In genomic region chr15:94657882-94658281, GRCm38 (mm10) we compare ENCODE assay signal across 26 mouse cellular contexts. TPM values are rescaled to one million over a fixed set of nuclear protein-coding genes. Genes with fewer than 3 reads are reported as not detected.
DNase-seq lines count a peak whose midpoint lies in the region; ATAC-seq and TF ChIP-seq lines count a peak whose summit lies in the region.
"Had no signal": no experiment of that assay in that cellular context is flagged by ENCODE, and none has a peak within 500 bp of the region (broad histone marks: within the 10 kb centered on the region; RNA-seq: fewer than 3 reads in every experiment).

No protein-coding gene starts in this region.

- ATAC-seq in limb, embryonic 12.5 days (ENCODE audit: insufficient number of reproducible peaks, insufficient read depth, low FRiP score, low TSS enrichment, low read depth) = no peak
- no peak for ATAC-seq in embryonic facial prominence, embryonic 13.5 days (ENCODE audit: insufficient number of reproducible peaks, insufficient read depth, low FRiP score, low TSS enrichment, low read depth)
- ATAC-seq in embryonic facial prominence, embryonic 15.5 days (ENCODE audit: insufficient number of reproducible peaks, low FRiP score, low TSS enrichment, low read depth) = peak; percentile 32; the same call in 1 of the 2 replicates
- no peak for ATAC-seq in midbrain, postnatal 0 days (ENCODE audit: low FRiP score)
- ATAC-seq: activated CD4-positive, CD25-positive, alpha-beta regulatory T cell, adult 4 months; CD4-positive, CD25-positive, alpha-beta regulatory T cell, adult 4 months; forebrain, embryonic 13.5 days; forebrain, embryonic 15.5 days; forebrain, postnatal 0 days; Patski had no signal

- no peak for TF ChIP-seq CTCF in midbrain, postnatal 0 days (IDR thresholded peaks at IDR 0.05)

- no peak overlapping the region for H3K4me2 ChIP-seq in limb, embryonic 12.5 days
- 0 out of 2 replicates have a peak overlapping the region, but pooled peaks have one; percentile 5 for H3K4me2 ChIP-seq in embryonic facial prominence, embryonic 13.5 days
- H3K4me2 ChIP-seq in embryonic facial prominence, embryonic 15.5 days (replicated peaks) = no peak overlapping the region
- H3K4me2 ChIP-seq in midbrain, postnatal 0 days (ENCODE audit: low read depth, low read length, poor library complexity, severe bottlenecking) = no peak overlapping the region
- H3K4me2 ChIP-seq: forebrain, embryonic 13.5 days; forebrain, embryonic 15.5 days had no signal

- peaks cover 49% of the 10 kb centered on the region for H3K4me1 ChIP-seq in limb, embryonic 12.5 days (replicated peaks)
- peaks cover 39% of the 10 kb centered on the region for H3K4me1 ChIP-seq in limb, embryonic 10.5 days
- H3K4me1 ChIP-seq in embryonic facial prominence, embryonic 10.5 days = peaks cover 35% of the 10 kb centered on the region
- peaks cover 44% of the 10 kb centered on the region for H3K4me1 ChIP-seq in embryonic facial prominence, embryonic 13.5 days
- peaks cover 32% of the 10 kb centered on the region for H3K4me1 ChIP-seq in embryonic facial prominence, embryonic 15.5 days
- no peaks in the 10 kb centered on the region for H3K4me1 ChIP-seq in midbrain, postnatal 0 days (ENCODE audit: insufficient read depth, low read length)

- no peaks in the 10 kb centered on the region for H3K36me3 ChIP-seq in limb, embryonic 12.5 days
- H3K36me3 ChIP-seq in limb, embryonic 10.5 days = no peaks in the 10 kb centered on the region
- H3K36me3 ChIP-seq in embryonic facial prominence, embryonic 10.5 days (replicated peaks) = no peaks in the 10 kb centered on the region
- H3K36me3 ChIP-seq in embryonic facial prominence, embryonic 13.5 days = no peaks in the 10 kb centered on the region
- H3K36me3 ChIP-seq in embryonic facial prominence, embryonic 15.5 days = no peaks in the 10 kb centered on the region
- no peaks in the 10 kb centered on the region for H3K36me3 ChIP-seq in midbrain, postnatal 0 days (ENCODE audit: insufficient read depth, low read length)
- H3K36me3 ChIP-seq: forebrain, embryonic 15.5 days; G1E had no signal

- H3K27me3 ChIP-seq in limb, embryonic 12.5 days = no peaks in the 10 kb centered on the region; the same call in 1 of the 2 replicates
- H3K27me3 ChIP-seq in limb, embryonic 10.5 days (ENCODE audit: low read depth, poor library complexity, severe bottlenecking) = no peaks in the 10 kb centered on the region
- H3K27me3 ChIP-seq in embryonic facial prominence, embryonic 10.5 days (replicated peaks; ENCODE audit: low read depth, poor library complexity, severe bottlenecking) = no peaks in the 10 kb centered on the region; the same call in 1 of the 2 replicates
- H3K27me3 ChIP-seq in embryonic facial prominence, embryonic 13.5 days = no peaks in the 10 kb centered on the region
- H3K27me3 ChIP-seq in embryonic facial prominence, embryonic 15.5 days = no peaks in the 10 kb centered on the region
- H3K27me3 ChIP-seq in midbrain, postnatal 0 days (ENCODE audit: insufficient read depth, low read length) = no peaks in the 10 kb centered on the region
- H3K27me3 ChIP-seq: CH12.LX, Patski had no signal

- H3K9me3 ChIP-seq in limb, embryonic 12.5 days = no peaks in the 10 kb centered on the region
- H3K9me3 ChIP-seq in limb, embryonic 10.5 days (replicated peaks) = no peaks in the 10 kb centered on the region
- no peaks in the 10 kb centered on the region for H3K9me3 ChIP-seq in embryonic facial prominence, embryonic 10.5 days
- H3K9me3 ChIP-seq in embryonic facial prominence, embryonic 13.5 days = no peaks in the 10 kb centered on the region
- no peaks in the 10 kb centered on the region for H3K9me3 ChIP-seq in embryonic facial prominence, embryonic 15.5 days (replicated peaks)
- H3K9me3 ChIP-seq in midbrain, postnatal 0 days (ENCODE audit: low read length) = no peaks in the 10 kb centered on the region
- H3K9me3 ChIP-seq: forebrain, embryonic 13.5 days; forebrain, embryonic 15.5 days had no signal

- WGBS in limb, embryonic 12.5 days = 41% methylated on average over 6 of the region's 6 CpGs
- WGBS in limb, embryonic 10.5 days = 72% methylated on average over 6 of the region's 6 CpGs
- WGBS in embryonic facial prominence, embryonic 10.5 days = 58% methylated on average over 6 of the region's 6 CpGs
- 23% methylated on average over 6 of the region's 6 CpGs for WGBS in embryonic facial prominence, embryonic 13.5 days
- WGBS in embryonic facial prominence, embryonic 15.5 days = 28% methylated on average over 6 of the region's 6 CpGs
- WGBS in midbrain, postnatal 0 days = 59% methylated on average over 6 of the region's 6 CpGs

- peak overlapping the region; percentile 80; the same call in 1 of the 2 replicates for H3K27ac ChIP-seq in limb, embryonic 12.5 days
- H3K27ac ChIP-seq in limb, embryonic 10.5 days = no peak overlapping the region; the same call in 1 of the 2 replicates
- H3K27ac ChIP-seq in embryonic facial prominence, embryonic 10.5 days (replicated peaks) = peak overlapping the region; percentile 74; the same call in 1 of the 2 replicates
- peak overlapping the region; percentile 84; the same call in 1 of the 2 replicates for H3K27ac ChIP-seq in embryonic facial prominence, embryonic 13.5 days
- peak overlapping the region; percentile 65; the same call in 1 of the 2 replicates for H3K27ac ChIP-seq in embryonic facial prominence, embryonic 15.5 days (replicated peaks)
- H3K27ac ChIP-seq in midbrain, postnatal 0 days (ENCODE audit: low read depth, low read length) = no peak overlapping the region
- H3K27ac ChIP-seq: forebrain, embryonic 13.5 days; forebrain, embryonic 15.5 days had no signal

- no peak overlapping the region for H3K9ac ChIP-seq in limb, embryonic 12.5 days (replicated peaks)
- H3K9ac ChIP-seq in embryonic facial prominence, embryonic 13.5 days = no peak overlapping the region
- no peak overlapping the region for H3K9ac ChIP-seq in embryonic facial prominence, embryonic 15.5 days
- H3K9ac ChIP-seq in midbrain, postnatal 0 days (replicated peaks; ENCODE audit: low read length, poor library complexity, severe bottlenecking) = no peak overlapping the region
- H3K9ac ChIP-seq: forebrain, embryonic 13.5 days; forebrain, embryonic 15.5 days; forebrain, postnatal 0 days had no signal

- no peak for DNase-seq in limb, embryonic 10.5 days (ENCODE audit: low spot score)
- no peak for DNase-seq in embryonic facial prominence, embryonic 10.5 days (ENCODE audit: low spot score)
- no peak for DNase-seq in lung, adult 18-20 months
- DNase-seq in heart, adult 8-10 months (ENCODE audit: low spot score) = no peak
- no peak for DNase-seq in midbrain, postnatal 0 days (ENCODE audit: low spot score)
- DNase-seq: adrenal gland, adult 8-10 months; adrenal gland, postnatal 14 days; cerebellum, adult 11 months; cerebellum, adult 18-20 months; cerebellum, adult 8-10 months; cerebellum, adult 9-11 months; cerebellum, postnatal 14 days; cerebellum, postnatal 36 days; embryo, embryonic 11 days; forebrain, postnatal 0 days had no signal

- H3K4me3 ChIP-seq in limb, embryonic 12.5 days (replicated peaks) = no peak overlapping the region
- H3K4me3 ChIP-seq in limb, embryonic 10.5 days = no peak overlapping the region
- no peak overlapping the region for H3K4me3 ChIP-seq in embryonic facial prominence, embryonic 10.5 days
- H3K4me3 ChIP-seq in embryonic facial prominence, embryonic 13.5 days = no peak overlapping the region
- H3K4me3 ChIP-seq in embryonic facial prominence, embryonic 15.5 days (replicated peaks) = no peak overlapping the region
- no peak overlapping the region for H3K4me3 ChIP-seq in midbrain, postnatal 0 days (ENCODE audit: low read depth, low read length)
- H3K4me3 ChIP-seq: forebrain, embryonic 13.5 days; forebrain, embryonic 15.5 days had no signal

RNA-seq across cellular contexts. Expression of gene Tmem117, which starts 28.9 kb away (rescaled TPM):
- 3.4 and 3.7 TPM in 2 replicates for polyA plus RNA-seq in limb, embryonic 12.5 days (2016; fragmentation: Nextera tagmentation; extraction: Ambion mirVana)
- 0.77 and 0.99 TPM in 2 replicates for polyA plus RNA-seq in limb, embryonic 10.5 days (2016; fragmentation: Nextera tagmentation; extraction: Ambion mirVana)
- 0.77 and 0.93 TPM in 2 replicates for polyA plus RNA-seq in embryonic facial prominence, embryonic 10.5 days (2016; fragmentation: Nextera tagmentation; extraction: Ambion mirVana)
- polyA plus RNA-seq in embryonic facial prominence, embryonic 13.5 days (2015; fragmentation: Nextera tagmentation; extraction: Ambion mirVana) = 4.9 and 5.0 TPM in 2 replicates
- 8.0 and 9.1 TPM in 2 replicates for polyA plus RNA-seq in embryonic facial prominence, embryonic 15.5 days (2015; fragmentation: Nextera tagmentation; extraction: Ambion mirVana)
- 10 to 100 TPM; 10.2 to 13.9 (median 12.8) TPM for total RNA-seq in heart, adult 8-10 months (2022)
- total RNA-seq in midbrain, postnatal 0 days (2014; rRNA removed) = 19.1 and 26.4 TPM in 2 replicates
- polyA plus RNA-seq in midbrain, postnatal 0 days (2015; fragmentation: Nextera tagmentation; extraction: Ambion mirVana) = 19.9 and 20.4 TPM in 2 replicates
- total RNA-seq: CH12.LX; common myeloid progenitor, adult 5-6 weeks had no signal
- polyA plus RNA-seq: CD4-positive, CD25-positive, alpha-beta regulatory T cell, adult 4 months; G1E had no signal

Comparison
In these comparisons a context has a peak if more than half of its experiments do, and no peak if none do; other contexts are left out.
1. H3K27ac ChIP-seq: peak in limb, embryonic 12.5 days (single experiment), embryonic facial prominence, embryonic 10.5 days (single experiment), embryonic facial prominence, embryonic 13.5 days (single experiment) and embryonic facial prominence, embryonic 15.5 days (single experiment); none in limb, embryonic 10.5 days (single experiment) and midbrain, postnatal 0 days (single experiment).